Mouse (Mus musculus) heart, postnatal 0 days (tissue): ENCODE data around the gene Nxt1. TPM values are rescaled to one million over a fixed set of nuclear protein-coding genes. Genes with fewer than 3 reads are reported as not detected.

Source experiments
- ATAC-seq: fragments of 200-750 bp; cut with Nextera tagmentation; 2 replicates; pipeline ENCODE4 v1.8.0; 2017; ENCODE audit warnings: low read depth, moderate number of reproducible peaks, moderate library complexity; ENCODE audit not compliant: insufficient read depth
- DNase-seq: peaks from one replicate; pipeline ENCODE4 v3.0.0-alpha.2; 2016; ENCODE audit warnings: low spot score
- H3K27ac ChIP-seq: fragments of 300-500 bp; sonication (generic); 2 replicates; pipeline ENCODE4 v1.5.1; 2014; ENCODE audit warnings: low read depth, mild to moderate bottlenecking
- H3K27me3 ChIP-seq: fragments of 300-500 bp; sonication (generic); 2 replicates; pipeline ENCODE4 v1.6.1; 2014; ENCODE audit warnings: low read length, mixed read lengths; ENCODE audit not compliant: control insufficient read depth, insufficient read depth
- H3K36me3 ChIP-seq: fragments of 300-500 bp; sonication (generic); replicated peaks from 2 replicates; pipeline ENCODE4 v1.6.1; 2014; ENCODE audit warnings: low read length, mixed read lengths; ENCODE audit not compliant: control insufficient read depth, insufficient read depth
- H3K4me1 ChIP-seq: fragments of 300-500 bp; sonication (generic); 2 replicates; pipeline ENCODE4 v1.6.1; 2014; ENCODE audit warnings: antibody characterized with exemption; ENCODE audit not compliant: control insufficient read depth, insufficient read depth
- H3K4me2 ChIP-seq: fragments of 300-500 bp; sonication (generic); 2 replicates; pipeline ENCODE4 v1.6.1; 2014; ENCODE audit warnings: low read depth, mild to moderate bottlenecking, low read length, moderate library complexity
- H3K4me3 ChIP-seq: fragments of 300-500 bp; sonication (generic); 2 replicates; pipeline ENCODE4 v1.5.1; 2014; ENCODE audit warnings: low read depth, low read length
- H3K9ac ChIP-seq: fragments of 300-500 bp; sonication (generic); replicated peaks from 2 replicates; pipeline ENCODE4 v1.6.1; 2014; ENCODE audit warnings: low read depth, low read length, mixed read lengths
- H3K9me3 ChIP-seq: fragments of 300-500 bp; sonication (generic); replicated peaks from 2 replicates; pipeline ENCODE4 v1.6.1; 2016; ENCODE audit warnings: low read length; ENCODE audit not compliant: control insufficient read depth
- CTCF ChIP-seq: IDR thresholded peaks from 2 replicates; pipeline ENCODE4 v1.5.1; 2016; ENCODE audit warnings: antibody characterized with exemption, control low read depth, low read depth
- EP300 ChIP-seq: IDR thresholded peaks from 2 replicates; pipeline ENCODE4 v1.6.1; 2016; ENCODE audit warnings: antibody characterized with exemption, low read depth
- WGBS: fragments of 180-500 bp; shearing (Covaris S2); extraction: QIAGEN DNeasy Blood & Tissue Kit; methylation state at CpG from one replicate; pipeline ENCODE4 v1.1.7; 2014; 5-methylcytosine and 5-hydroxymethylcytosine counted together
- polyA plus RNA-seq: library from polyadenylated mRNA; unstranded; fragments of >200 nt; fragmentation: Nextera tagmentation; extraction: Ambion mirVana; gene quantifications from 2 replicates; pipeline ENCODE4 v1.2.1, GENCODE M21; 2015
- total RNA-seq: library from RNA; depleted of rRNA; stranded (reverse); fragments of >200 nt; gene quantifications from 2 replicates; pipeline ENCODE4 v1.2.3, GENCODE M21; 2014; ENCODE audit warnings: low replicate concordance; rRNA removed

Gene Nxt1
- total RNA-seq = 37.7 and 38.9 TPM in 2 replicates
- 28.6 and 32.0 TPM in 2 replicates for polyA plus RNA-seq

DNA sequence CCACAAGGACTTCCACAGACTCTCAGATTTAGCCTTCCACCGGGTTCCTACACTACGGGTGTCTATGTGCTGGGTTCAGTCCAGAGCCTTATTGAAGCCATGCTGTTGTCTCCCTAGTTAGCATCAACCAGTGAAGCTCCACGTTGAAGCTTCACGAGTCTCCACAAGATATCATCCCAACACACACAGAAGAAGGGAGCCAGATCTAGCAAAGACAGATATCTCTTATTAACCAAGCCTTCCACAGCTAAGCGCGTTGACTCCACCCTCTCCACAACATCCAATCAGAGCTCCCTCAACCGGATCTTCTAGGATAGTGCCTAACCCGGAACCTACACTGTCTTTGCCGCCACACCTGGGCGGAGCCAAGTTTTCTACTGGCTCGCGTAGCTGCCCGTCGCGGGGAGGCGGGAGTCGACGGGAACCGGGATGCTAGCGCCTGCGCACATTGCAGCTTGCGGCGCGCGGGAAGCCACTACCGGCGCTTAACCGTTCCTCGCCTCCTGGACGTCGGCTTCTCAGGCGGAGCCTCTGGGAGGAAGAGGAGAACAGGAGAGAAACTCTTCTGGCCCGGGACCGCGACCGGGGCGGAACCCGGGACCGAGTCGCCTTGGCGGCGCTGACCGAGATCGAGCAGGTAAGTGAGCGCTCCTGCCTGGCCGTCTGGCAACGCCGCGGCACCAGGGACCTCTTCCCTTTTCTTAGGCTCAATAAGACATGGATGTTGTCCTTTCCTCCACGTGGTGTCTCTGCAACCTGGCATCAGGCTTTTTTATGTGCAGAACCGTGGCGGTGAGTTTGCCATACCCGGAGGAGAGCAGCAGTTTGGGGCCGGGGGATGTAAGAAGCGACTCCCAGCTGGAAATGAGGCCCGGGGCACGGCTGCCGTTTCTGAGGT is at the start of gene Nxt1:
Gene Nxt1, plus strand, starts transcription at position 403 of the 898 bp plus-strand sequence.
- ATAC-seq = peak; percentile 100
- TF ChIP-seq EP300 (no peak), CTCF (no peak)

DNA sequence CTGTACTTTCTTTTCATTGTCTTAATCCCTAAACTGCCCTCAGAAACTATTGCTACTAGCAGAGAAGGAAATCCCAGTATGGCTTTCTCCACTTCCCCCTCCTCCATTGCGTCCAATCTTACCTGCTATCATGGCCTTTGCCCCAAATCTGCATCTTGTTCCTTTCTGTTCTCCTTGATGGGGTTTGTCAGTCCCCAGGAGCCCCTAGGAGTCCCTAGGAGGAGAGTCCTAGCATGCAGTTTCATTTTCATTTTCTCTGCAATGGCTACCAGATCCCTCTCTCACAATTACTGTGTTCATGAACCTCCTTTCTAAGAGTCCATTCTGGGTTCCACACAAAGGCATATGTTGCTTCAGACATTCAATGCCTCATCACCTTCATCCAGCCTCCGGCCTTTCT is 49.3 kb upstream of the Nxt1 start:
- H3K27ac ChIP-seq = no peak overlapping the region
- H3K4me2 ChIP-seq = no peak overlapping the region
- DNase-seq = no peak
- H3K9me3 ChIP-seq = no peaks in the 10 kb centered on the region
- no peaks in the 10 kb centered on the region for H3K27me3 ChIP-seq
- H3K36me3 ChIP-seq = no peaks in the 10 kb centered on the region
- H3K4me1 ChIP-seq = no peaks in the 10 kb centered on the region
- H3K4me3 ChIP-seq = no peak overlapping the region
- no peak for TF ChIP-seq EP300
- no peak for TF ChIP-seq CTCF
- H3K9ac ChIP-seq = no peak overlapping the region
- no peak for ATAC-seq
- WGBS = 77% methylated on average over 2 of the region's 2 CpGs

More for the DNA sequence above, at the start of gene Nxt1:
- 1% methylated on average over 58 of the region's 58 CpGs for WGBS
- Histone ChIP-seq H3K9me3 (no peaks in the 10 kb centered on the region), H3K36me3 (peaks cover 18% of the 10 kb centered on the region), H3K4me3 (peak within 1 kb of the TSS; percentile 82), H3K4me1 (peaks cover 16% of the 10 kb centered on the region), H3K9ac (peak within 1 kb of the TSS; percentile 75), H3K4me2 (peak within 1 kb of the TSS; percentile 89), H3K27ac (peak within 1 kb of the TSS; percentile 68), H3K27me3 (no peaks in the 10 kb centered on the region)
- DNase-seq = peak; percentile 98

DNA sequence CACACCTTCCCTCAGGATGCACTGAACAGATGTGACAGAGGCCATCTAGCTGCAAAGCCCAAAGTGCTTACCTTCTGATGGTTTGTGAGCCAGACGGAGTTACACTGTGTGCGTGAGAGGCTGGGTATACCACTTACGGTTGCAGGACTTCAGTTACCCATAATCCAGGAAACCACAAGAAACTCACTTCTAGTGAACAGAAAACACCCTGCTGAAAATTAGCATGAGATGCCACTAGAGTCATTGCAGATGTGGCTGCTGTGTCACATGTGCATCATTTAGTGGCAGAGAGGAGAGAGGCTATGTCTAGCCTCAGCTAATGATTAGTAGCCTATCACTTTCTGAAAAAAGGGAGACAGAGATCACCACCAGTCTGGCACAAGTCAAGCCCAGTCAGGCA is 47.9 kb upstream of the Nxt1 start:
- Histone ChIP-seq H3K4me2 (no peak overlapping the region), H3K36me3 (no peaks in the 10 kb centered on the region), H3K4me1 (no peaks in the 10 kb centered on the region), H3K4me3 (no peak overlapping the region), H3K27me3 (no peaks in the 10 kb centered on the region), H3K9ac (no peak overlapping the region), H3K9me3 (no peaks in the 10 kb centered on the region), H3K27ac (no peak overlapping the region)
- ATAC-seq (no peak), DNase-seq (no peak)
- no peak for TF ChIP-seq EP300
- TF ChIP-seq CTCF = no peak
- WGBS = 83% methylated on average over 3 of the region's 3 CpGs

DNA sequence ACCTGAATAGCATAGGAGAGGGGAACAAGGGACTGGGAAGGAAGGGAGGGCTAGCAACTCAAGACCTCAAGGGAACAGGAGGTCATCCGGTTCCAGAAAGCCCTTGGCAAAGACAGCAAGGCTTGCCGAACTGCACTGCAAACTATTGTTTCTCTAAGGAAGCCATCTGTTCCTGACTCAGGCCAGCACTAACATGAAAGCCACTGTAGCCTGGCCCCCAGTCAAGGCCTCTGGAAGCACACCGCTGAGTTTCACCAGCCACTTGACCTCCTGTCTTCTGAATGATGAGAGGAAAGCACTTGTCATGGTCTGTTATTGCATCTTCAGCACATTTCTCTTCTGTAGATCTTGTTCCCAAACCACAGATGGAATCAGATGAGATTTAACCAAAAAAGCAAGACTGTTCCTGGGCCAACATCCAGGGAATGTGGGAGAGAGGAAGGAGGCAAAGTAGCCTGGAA is 45.4 kb upstream of the Nxt1 start:
- Histone ChIP-seq H3K9me3 (no peaks in the 10 kb centered on the region), H3K27ac (0 out of 2 replicates have a peak overlapping the region, but pooled peaks have one; percentile 43), H3K4me1 (no peaks in the 10 kb centered on the region), H3K27me3 (no peaks in the 10 kb centered on the region), H3K9ac (no peak overlapping the region), H3K36me3 (no peaks in the 10 kb centered on the region), H3K4me3 (no peak overlapping the region), H3K4me2 (no peak overlapping the region)
- TF ChIP-seq EP300 (peak; percentile 68; the same call in 1 of the 2 replicates), CTCF (no peak)
- 45% methylated on average over 3 of the region's 3 CpGs for WGBS
- ATAC-seq = peak; percentile 71
- DNase-seq = peak; percentile 78

DNA sequence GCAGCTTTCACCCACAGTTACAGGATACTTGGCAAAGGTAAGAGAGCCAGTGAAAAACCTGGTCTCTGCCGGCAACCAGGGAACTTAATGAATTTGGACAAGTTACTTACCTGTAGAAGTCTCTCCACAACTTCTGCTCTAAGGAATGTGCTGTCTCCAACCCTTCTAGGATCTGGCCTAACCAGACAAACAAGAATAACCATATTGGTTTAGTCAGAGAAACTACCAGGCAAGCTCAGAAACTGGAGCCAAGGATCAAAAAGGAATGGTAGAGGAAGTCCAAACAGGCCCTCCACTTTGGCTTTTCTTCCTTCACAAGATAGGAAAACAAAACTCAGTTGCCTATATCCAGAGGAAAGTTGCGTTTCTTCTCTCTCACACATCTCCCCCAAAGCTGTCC is 41.4 kb upstream of the Nxt1 start:
- WGBS = 80% methylated on average over 2 of the region's 2 CpGs
- TF ChIP-seq CTCF = no peak
- TF ChIP-seq EP300 = no peak
- ATAC-seq = no peak

More for the DNA sequence above, 41.4 kb upstream of the Nxt1 start:
- Histone ChIP-seq H3K9ac (no peak overlapping the region), H3K36me3 (no peaks in the 10 kb centered on the region), H3K27me3 (no peaks in the 10 kb centered on the region), H3K9me3 (no peaks in the 10 kb centered on the region), H3K4me2 (no peak overlapping the region), H3K4me1 (no peaks in the 10 kb centered on the region), H3K4me3 (no peak overlapping the region), H3K27ac (no peak overlapping the region)
- no peak for DNase-seq
